Mouse (Mus musculus): ENCODE measurements around the gene Stpg3. TPM values are rescaled to one million over a fixed set of nuclear protein-coding genes. Genes with fewer than 3 reads are reported as not detected.

The Stpg3 gene
- polyA plus RNA-seq, 1 experiment from 2014 or later = 0.43 TPM

- no peak for DNase-seq (ENCODE audit: low spot score)
- Histone ChIP-seq H3K4me3 (replicated peaks; ENCODE audit: low read depth, low read length) (no peak overlapping the region), H3K4me1 (replicated peaks; ENCODE audit: insufficient read depth, low read length) (no peaks in the 10 kb centered on the region), H3K4me2 (ENCODE audit: low read length) (no peak overlapping the region), H3K27ac (no peak overlapping the region), H3K9ac (ENCODE audit: low read depth, low read length) (no peak overlapping the region), H3K27me3 (ENCODE audit: insufficient read depth, low read length) (no peaks in the 10 kb centered on the region), H3K9me3 (replicated peaks; ENCODE audit: low read length) (no peaks in the 10 kb centered on the region), H3K36me3 (ENCODE audit: insufficient read depth, low read length) (peaks cover 69% of the 10 kb centered on the region)
- 0 out of 2 replicates have a peak, but pooled peaks have one; percentile 38 for ATAC-seq (replicated peaks; ENCODE audit: low FRiP score, low read depth)
- TF ChIP-seq CTCF (IDR thresholded peaks at IDR 0.05; ENCODE audit: low read depth) = peak; percentile 44
- WGBS = 61% methylated on average over 4 of the region's 4 CpGs
Observed at GRCm38 (mm10) chr2:25203631-25204214, 10.7 kb downstream of the Stpg3 start.

GRCm38 (mm10) chr2:25200631-25201030 is 13.8 kb downstream of the Stpg3 start:
- 90% methylated on average over 2 of the region's 2 CpGs for WGBS
- Histone ChIP-seq H3K4me3 (replicated peaks; ENCODE audit: low read depth, low read length) (no peak overlapping the region), H3K4me1 (replicated peaks; ENCODE audit: insufficient read depth, low read length) (peaks cover 5% of the 10 kb centered on the region; the same call in 1 of the 2 replicates), H3K9ac (ENCODE audit: low read depth, low read length) (no peak overlapping the region), H3K4me2 (ENCODE audit: low read length) (no peak overlapping the region), H3K27me3 (ENCODE audit: insufficient read depth, low read length) (no peaks in the 10 kb centered on the region), H3K36me3 (ENCODE audit: insufficient read depth, low read length) (peaks cover 51% of the 10 kb centered on the region), H3K9me3 (replicated peaks; ENCODE audit: low read length) (no peaks in the 10 kb centered on the region), H3K27ac (no peak overlapping the region)
- no peak for DNase-seq (ENCODE audit: low spot score)
- no peak for TF ChIP-seq CTCF (IDR thresholded peaks at IDR 0.05; ENCODE audit: low read depth)
- no peak for ATAC-seq (replicated peaks; ENCODE audit: low FRiP score, low read depth)

GRCm38 (mm10) chr2:25197946-25198345 is 16.5 kb downstream of the Stpg3 start:
- Histone ChIP-seq H3K4me3 (replicated peaks; ENCODE audit: low read depth, low read length) (no peak overlapping the region), H3K9ac (ENCODE audit: low read depth, low read length) (no peak overlapping the region), H3K36me3 (ENCODE audit: insufficient read depth, low read length) (peaks cover 29% of the 10 kb centered on the region), H3K4me1 (replicated peaks; ENCODE audit: insufficient read depth, low read length) (peaks cover 14% of the 10 kb centered on the region), H3K9me3 (replicated peaks; ENCODE audit: low read length) (no peaks in the 10 kb centered on the region), H3K4me2 (ENCODE audit: low read length) (no peak overlapping the region), H3K27me3 (ENCODE audit: insufficient read depth, low read length) (no peaks in the 10 kb centered on the region), H3K27ac (peak overlapping the region; percentile 91)
- TF ChIP-seq CTCF (IDR thresholded peaks at IDR 0.05; ENCODE audit: low read depth) = no peak
- ATAC-seq (replicated peaks; ENCODE audit: low FRiP score, low read depth) (no peak), DNase-seq (ENCODE audit: low spot score) (no peak)

- DNase-seq (ENCODE audit: low spot score) = no peak
- 22% methylated on average over 2 of the region's 2 CpGs for WGBS
- H3K4me3 ChIP-seq (replicated peaks; ENCODE audit: low read depth, low read length) = no peak overlapping the region
Observed at GRCm38 (mm10) chr2:25197191-25197590, 17.2 kb downstream of the Stpg3 start.

GRCm38 (mm10) chr2:25196172-25196954 is 18.1 kb downstream of the Stpg3 start, which contains the start of gene Tor4a:
TSS of gene Tor4a (minus strand) at chr2:25196886.
- ATAC-seq (replicated peaks; ENCODE audit: low FRiP score, low read depth) (peak; percentile 71), DNase-seq (ENCODE audit: low spot score) (peak; percentile 90)
- H3K9ac ChIP-seq (ENCODE audit: low read depth, low read length) = peak within 1 kb of the TSS; percentile 50
- no peaks in the 10 kb centered on the region for H3K9me3 ChIP-seq (replicated peaks; ENCODE audit: low read length)
- no peak; the same call in 1 of the 2 replicates for TF ChIP-seq CTCF (IDR thresholded peaks at IDR 0.05; ENCODE audit: low read depth)
- peak within 1 kb of the TSS; percentile 91 for H3K27ac ChIP-seq
- H3K36me3 ChIP-seq (ENCODE audit: insufficient read depth, low read length) = peaks cover 18% of the 10 kb centered on the region
- peak within 1 kb of the TSS; percentile 65 for H3K4me2 ChIP-seq (ENCODE audit: low read length)
- WGBS = 13% methylated on average over 8 of the region's 8 CpGs
- peak within 1 kb of the TSS; percentile 37 for H3K4me3 ChIP-seq (replicated peaks; ENCODE audit: low read depth, low read length)
- peaks cover 14% of the 10 kb centered on the region for H3K4me1 ChIP-seq (replicated peaks; ENCODE audit: insufficient read depth, low read length)
- no peaks in the 10 kb centered on the region for H3K27me3 ChIP-seq (ENCODE audit: insufficient read depth, low read length)

More at GRCm38 (mm10) chr2:25197191-25197590, 17.2 kb downstream of the Stpg3 start:
- Histone ChIP-seq H3K4me1 (replicated peaks; ENCODE audit: insufficient read depth, low read length) (peaks cover 14% of the 10 kb centered on the region), H3K36me3 (ENCODE audit: insufficient read depth, low read length) (peaks cover 21% of the 10 kb centered on the region), H3K9ac (ENCODE audit: low read depth, low read length) (0 out of 2 replicates have a peak overlapping the region, but pooled peaks have one; percentile 14), H3K9me3 (replicated peaks; ENCODE audit: low read length) (no peaks in the 10 kb centered on the region), H3K4me2 (ENCODE audit: low read length) (peak overlapping the region; percentile 65), H3K27ac (peak overlapping the region; percentile 91), H3K27me3 (ENCODE audit: insufficient read depth, low read length) (no peaks in the 10 kb centered on the region)
- no peak for ATAC-seq (replicated peaks; ENCODE audit: low FRiP score, low read depth)
- no peak for TF ChIP-seq CTCF (IDR thresholded peaks at IDR 0.05; ENCODE audit: low read depth)
